In genomic region chr1:152687733-152688181, GRCm38 (mm10) we compare ENCODE assay signal across 7 mouse cellular contexts.
DNase-seq lines count a peak whose midpoint lies in the region; ATAC-seq and TF ChIP-seq lines count a peak whose summit lies in the region.

No protein-coding gene starts in this region.

- 35% methylated on average over 8 of the region's 8 CpGs for WGBS in midbrain, embryonic 10.5 days
- WGBS in midbrain, embryonic 16.5 days: 23% methylated on average over 8 of the region's 8 CpGs
- WGBS in limb, embryonic 14.5 days: 8% methylated on average over 8 of the region's 8 CpGs

- H3K27ac ChIP-seq in midbrain, embryonic 10.5 days (replicated peaks): peak overlapping the region; percentile 74; the same call in 1 of the 2 replicates
- H3K27ac ChIP-seq in midbrain, embryonic 16.5 days (ENCODE audit: low read length): no peak overlapping the region
- peak overlapping the region; percentile 5; the same call in 1 of the 2 replicates for H3K27ac ChIP-seq in limb, embryonic 14.5 days (replicated peaks; ENCODE audit: low read depth, low read length)

- no peak for ATAC-seq in midbrain, embryonic 16.5 days
- peak; percentile 60 for ATAC-seq in granulocyte monocyte progenitor cell, adult 5-6 weeks (replicated peaks; ENCODE audit: poor library complexity, severe bottlenecking)
- ATAC-seq in limb, embryonic 14.5 days (ENCODE audit: low FRiP score, low read depth): no peak
- no peak for ATAC-seq in cerebellum, adult (ENCODE audit: insufficient number of reproducible peaks, low FRiP score, low TSS enrichment)
- no peak for ATAC-seq in erythroblast, adult 5-6 weeks (replicated peaks; ENCODE audit: low FRiP score, poor library complexity, severe bottlenecking)

- no peak overlapping the region for H3K4me2 ChIP-seq in midbrain, embryonic 16.5 days (ENCODE audit: low read length)
- peak overlapping the region; percentile 25 for H3K4me2 ChIP-seq in limb, embryonic 14.5 days (replicated peaks; ENCODE audit: low read depth, low read length, severe bottlenecking)

- TF ChIP-seq POLR2A in limb, embryonic 14.5 days (IDR thresholded peaks at IDR 0.05; ENCODE audit: borderline replicate concordance, extremely low read depth, insufficient read depth, insufficient read length): no peak

- peaks cover 19% of the 10 kb centered on the region for H3K4me1 ChIP-seq in midbrain, embryonic 10.5 days
- H3K4me1 ChIP-seq in midbrain, embryonic 16.5 days (ENCODE audit: control insufficient read depth, insufficient read depth, low read length): peaks cover 10% of the 10 kb centered on the region
- peaks cover 22% of the 10 kb centered on the region for H3K4me1 ChIP-seq in limb, embryonic 14.5 days (ENCODE audit: control insufficient read depth, insufficient read depth, low read length)

- no peaks in the 10 kb centered on the region for H3K27me3 ChIP-seq in midbrain, embryonic 10.5 days (ENCODE audit: low read depth, poor library complexity, severe bottlenecking)
- no peaks in the 10 kb centered on the region for H3K27me3 ChIP-seq in midbrain, embryonic 16.5 days (ENCODE audit: control insufficient read depth, insufficient read depth, low read depth, low read length)
- no peaks in the 10 kb centered on the region for H3K27me3 ChIP-seq in limb, embryonic 14.5 days (ENCODE audit: control insufficient read depth, insufficient read depth, low read length)

- H3K9me3 ChIP-seq in midbrain, embryonic 10.5 days (replicated peaks): no peaks in the 10 kb centered on the region
- H3K9me3 ChIP-seq in midbrain, embryonic 16.5 days (replicated peaks; ENCODE audit: control insufficient read depth, low read length, poor library complexity, severe bottlenecking): no peaks in the 10 kb centered on the region
- H3K9me3 ChIP-seq in limb, embryonic 14.5 days (ENCODE audit: control insufficient read depth, low read length): no peaks in the 10 kb centered on the region

- no peak overlapping the region for H3K9ac ChIP-seq in midbrain, embryonic 16.5 days (ENCODE audit: low read depth, low read length)
- no peak overlapping the region for H3K9ac ChIP-seq in limb, embryonic 14.5 days (ENCODE audit: low read depth, low read length, severe bottlenecking)

- DNase-seq in midbrain, embryonic 10.5 days (ENCODE audit: low spot score): no peak
- DNase-seq in limb, embryonic 14.5 days (ENCODE audit: low spot score): no peak
- DNase-seq in yolk sac, embryonic 10.5 days (ENCODE audit: low spot score): no peak

- no peak overlapping the region for H3K4me3 ChIP-seq in midbrain, embryonic 10.5 days
- no peak overlapping the region for H3K4me3 ChIP-seq in midbrain, embryonic 16.5 days (ENCODE audit: low read depth, low read length)
- H3K4me3 ChIP-seq in limb, embryonic 14.5 days (replicated peaks; ENCODE audit: low read length): no peak overlapping the region

- H3K36me3 ChIP-seq in midbrain, embryonic 10.5 days: no peaks in the 10 kb centered on the region
- no peaks in the 10 kb centered on the region for H3K36me3 ChIP-seq in midbrain, embryonic 16.5 days (ENCODE audit: control insufficient read depth, insufficient read depth, low read length)
- H3K36me3 ChIP-seq in limb, embryonic 14.5 days (ENCODE audit: control insufficient read depth, insufficient read depth, low read length): no peaks in the 10 kb centered on the region
